Mouse (Mus musculus): ENCODE measurements around the gene 1700012A03Rik. TPM values are rescaled to one million over a fixed set of nuclear protein-coding genes. Genes with fewer than 3 reads are reported as not detected.
A peak's percentile ranks its signal among the peaks of the same experiment; 100 is the strongest.

1700012A03Rik gene
- polyA plus RNA-seq (2015; fragmentation: Nextera tagmentation; extraction: Ambion mirVana): not detected in 2 replicates

GRCm38 (mm10) chr6:32049951-32050345, at the start of gene 1700012A03Rik:
Gene 1700012A03Rik (plus strand): TSS chr6:32050246.
- H3K27ac ChIP-seq (ENCODE audit: low read length): no peak within 1 kb of the TSS
- no peak within 1 kb of the TSS for H3K4me3 ChIP-seq (replicated peaks; ENCODE audit: low read length)
- no peaks in the 10 kb centered on the region; the same call in 1 of the 2 replicates for H3K27me3 ChIP-seq (ENCODE audit: control insufficient read depth, insufficient read depth, low read length)
- no peak within 1 kb of the TSS for H3K9ac ChIP-seq (ENCODE audit: low read length)
- no peaks in the 10 kb centered on the region for H3K9me3 ChIP-seq (replicated peaks; ENCODE audit: control insufficient read depth, low read length)
- no peak for ATAC-seq (ENCODE audit: insufficient read depth, low FRiP score)
- no peaks in the 10 kb centered on the region; the same call in 1 of the 2 replicates for H3K4me1 ChIP-seq (ENCODE audit: control insufficient read depth, insufficient read depth, low read length)
- no peak within 1 kb of the TSS for H3K4me2 ChIP-seq (ENCODE audit: low read depth, low read length)
- WGBS: 80% methylated on average over 3 of the region's 3 CpGs
- no peaks in the 10 kb centered on the region for H3K36me3 ChIP-seq (ENCODE audit: control insufficient read depth, insufficient read depth, low read length)

GRCm38 (mm10) chr6:32004228-32004627, 45.8 kb upstream of the 1700012A03Rik start:
- H3K27ac ChIP-seq (ENCODE audit: low read length): no peak overlapping the region
- H3K4me3 ChIP-seq (replicated peaks; ENCODE audit: low read length): no peak overlapping the region
- no peaks in the 10 kb centered on the region for H3K4me1 ChIP-seq (ENCODE audit: control insufficient read depth, insufficient read depth, low read length)
- no peaks in the 10 kb centered on the region for H3K36me3 ChIP-seq (ENCODE audit: control insufficient read depth, insufficient read depth, low read length)
- ATAC-seq (ENCODE audit: insufficient read depth, low FRiP score): no peak
- WGBS: 88% methylated on average over 10 of the region's 10 CpGs
- no peak overlapping the region for H3K9ac ChIP-seq (ENCODE audit: low read length)
- no peak overlapping the region for H3K4me2 ChIP-seq (ENCODE audit: low read depth, low read length)
- H3K27me3 ChIP-seq (ENCODE audit: control insufficient read depth, insufficient read depth, low read length): no peaks in the 10 kb centered on the region
- no peaks in the 10 kb centered on the region for H3K9me3 ChIP-seq (replicated peaks; ENCODE audit: control insufficient read depth, low read length)

GRCm38 (mm10) chr6:32005914-32006313, 44.1 kb upstream of the 1700012A03Rik start:
- Histone ChIP-seq H3K9ac (ENCODE audit: low read length) (no peak overlapping the region), H3K36me3 (ENCODE audit: control insufficient read depth, insufficient read depth, low read length) (no peaks in the 10 kb centered on the region), H3K4me1 (ENCODE audit: control insufficient read depth, insufficient read depth, low read length) (no peaks in the 10 kb centered on the region), H3K27me3 (ENCODE audit: control insufficient read depth, insufficient read depth, low read length) (no peaks in the 10 kb centered on the region), H3K27ac (ENCODE audit: low read length) (no peak overlapping the region), H3K4me2 (ENCODE audit: low read depth, low read length) (no peak overlapping the region), H3K9me3 (replicated peaks; ENCODE audit: control insufficient read depth, low read length) (no peaks in the 10 kb centered on the region), H3K4me3 (replicated peaks; ENCODE audit: low read length) (no peak overlapping the region)
- WGBS: 51% methylated on average over 2 of the region's 2 CpGs
- ATAC-seq (ENCODE audit: insufficient read depth, low FRiP score): no peak

- Histone ChIP-seq H3K27ac (ENCODE audit: low read length) (no peak overlapping the region), H3K36me3 (ENCODE audit: control insufficient read depth, insufficient read depth, low read length) (no peaks in the 10 kb centered on the region), H3K27me3 (ENCODE audit: control insufficient read depth, insufficient read depth, low read length) (no peaks in the 10 kb centered on the region), H3K4me2 (ENCODE audit: low read depth, low read length) (no peak overlapping the region), H3K9ac (ENCODE audit: low read length) (no peak overlapping the region), H3K4me3 (replicated peaks; ENCODE audit: low read length) (no peak overlapping the region), H3K4me1 (ENCODE audit: control insufficient read depth, insufficient read depth, low read length) (no peaks in the 10 kb centered on the region), H3K9me3 (replicated peaks; ENCODE audit: control insufficient read depth, low read length) (no peaks in the 10 kb centered on the region)
- ATAC-seq (ENCODE audit: insufficient read depth, low FRiP score): no peak
- WGBS: 74% methylated on average over 6 of the region's 6 CpGs
Observed at GRCm38 (mm10) chr6:32006382-32006781, 43.7 kb upstream of the 1700012A03Rik start.

GRCm38 (mm10) chr6:32007336-32007735, 42.7 kb upstream of the 1700012A03Rik start:
- Histone ChIP-seq H3K4me3 (replicated peaks; ENCODE audit: low read length) (no peak overlapping the region), H3K27me3 (ENCODE audit: control insufficient read depth, insufficient read depth, low read length) (no peaks in the 10 kb centered on the region), H3K36me3 (ENCODE audit: control insufficient read depth, insufficient read depth, low read length) (no peaks in the 10 kb centered on the region), H3K27ac (ENCODE audit: low read length) (no peak overlapping the region), H3K9me3 (replicated peaks; ENCODE audit: control insufficient read depth, low read length) (no peaks in the 10 kb centered on the region), H3K4me1 (ENCODE audit: control insufficient read depth, insufficient read depth, low read length) (no peaks in the 10 kb centered on the region), H3K9ac (ENCODE audit: low read length) (no peak overlapping the region), H3K4me2 (ENCODE audit: low read depth, low read length) (no peak overlapping the region)
- 84% methylated on average over 3 of the region's 3 CpGs for WGBS
- no peak for ATAC-seq (ENCODE audit: insufficient read depth, low FRiP score)

GRCm38 (mm10) chr6:32016841-32017240, 33.2 kb upstream of the 1700012A03Rik start:
- peaks cover 9% of the 10 kb centered on the region; the same call in 1 of the 2 replicates for H3K4me1 ChIP-seq (ENCODE audit: control insufficient read depth, insufficient read depth, low read length)

GRCm38 (mm10) chr6:32017406-32018104, 32.5 kb upstream of the 1700012A03Rik start:
- no peaks in the 10 kb centered on the region for H3K9me3 ChIP-seq (replicated peaks; ENCODE audit: control insufficient read depth, low read length)
- no peak overlapping the region for H3K27ac ChIP-seq (ENCODE audit: low read length)
- H3K4me1 ChIP-seq (ENCODE audit: control insufficient read depth, insufficient read depth, low read length): peaks cover 9% of the 10 kb centered on the region; the same call in 1 of the 2 replicates
- H3K4me2 ChIP-seq (ENCODE audit: low read depth, low read length): no peak overlapping the region
- no peak overlapping the region for H3K9ac ChIP-seq (ENCODE audit: low read length)
- H3K27me3 ChIP-seq (ENCODE audit: control insufficient read depth, insufficient read depth, low read length): no peaks in the 10 kb centered on the region
- H3K4me3 ChIP-seq (replicated peaks; ENCODE audit: low read length): no peak overlapping the region
- no peaks in the 10 kb centered on the region for H3K36me3 ChIP-seq (ENCODE audit: control insufficient read depth, insufficient read depth, low read length)
- 70% methylated on average over 14 of the region's 14 CpGs for WGBS
- ATAC-seq (ENCODE audit: insufficient read depth, low FRiP score): no peak

More at GRCm38 (mm10) chr6:32016841-32017240, 33.2 kb upstream of the 1700012A03Rik start:
- no peak for ATAC-seq (ENCODE audit: insufficient read depth, low FRiP score)
- Histone ChIP-seq H3K36me3 (ENCODE audit: control insufficient read depth, insufficient read depth, low read length) (no peaks in the 10 kb centered on the region), H3K9ac (ENCODE audit: low read length) (no peak overlapping the region), H3K9me3 (replicated peaks; ENCODE audit: control insufficient read depth, low read length) (no peaks in the 10 kb centered on the region), H3K4me2 (ENCODE audit: low read depth, low read length) (no peak overlapping the region), H3K27ac (ENCODE audit: low read length) (no peak overlapping the region), H3K4me3 (replicated peaks; ENCODE audit: low read length) (no peak overlapping the region), H3K27me3 (ENCODE audit: control insufficient read depth, insufficient read depth, low read length) (no peaks in the 10 kb centered on the region)
- 66% methylated on average over 7 of the region's 7 CpGs for WGBS

GRCm38 (mm10) chr6:32018105-32018446, 32.0 kb upstream of the 1700012A03Rik start:
- H3K36me3 ChIP-seq (ENCODE audit: control insufficient read depth, insufficient read depth, low read length): no peaks in the 10 kb centered on the region
- 48% methylated on average over 5 of the region's 5 CpGs for WGBS
- no peak overlapping the region for H3K4me2 ChIP-seq (ENCODE audit: low read depth, low read length)
- peaks cover 9% of the 10 kb centered on the region; the same call in 1 of the 2 replicates for H3K4me1 ChIP-seq (ENCODE audit: control insufficient read depth, insufficient read depth, low read length)
- no peak overlapping the region for H3K27ac ChIP-seq (ENCODE audit: low read length)
- no peak overlapping the region for H3K4me3 ChIP-seq (replicated peaks; ENCODE audit: low read length)
- H3K9ac ChIP-seq (ENCODE audit: low read length): no peak overlapping the region
- no peaks in the 10 kb centered on the region for H3K9me3 ChIP-seq (replicated peaks; ENCODE audit: control insufficient read depth, low read length)
- no peaks in the 10 kb centered on the region for H3K27me3 ChIP-seq (ENCODE audit: control insufficient read depth, insufficient read depth, low read length)
- ATAC-seq (ENCODE audit: insufficient read depth, low FRiP score): peak; percentile 25; the same call in 1 of the 2 replicates

GRCm38 (mm10) chr6:32021853-32022536, 28.1 kb upstream of the 1700012A03Rik start:
- Histone ChIP-seq H3K4me1 (ENCODE audit: control insufficient read depth, insufficient read depth, low read length) (peaks cover 9% of the 10 kb centered on the region; the same call in 1 of the 2 replicates), H3K9ac (ENCODE audit: low read length) (no peak overlapping the region), H3K27me3 (ENCODE audit: control insufficient read depth, insufficient read depth, low read length) (no peaks in the 10 kb centered on the region), H3K36me3 (ENCODE audit: control insufficient read depth, insufficient read depth, low read length) (no peaks in the 10 kb centered on the region), H3K4me3 (replicated peaks; ENCODE audit: low read length) (no peak overlapping the region), H3K9me3 (replicated peaks; ENCODE audit: control insufficient read depth, low read length) (no peaks in the 10 kb centered on the region), H3K27ac (ENCODE audit: low read length) (no peak overlapping the region), H3K4me2 (ENCODE audit: low read depth, low read length) (no peak overlapping the region)
- no peak for ATAC-seq (ENCODE audit: insufficient read depth, low FRiP score)
- WGBS: 78% methylated on average over 10 of the region's 10 CpGs

Measured in stomach, embryonic 16.5 days (tissue).